Mouse (Mus musculus) erythroblast, embryonic 14.5 days (primary cell): ENCODE measurements around the gene Slc22a15.

Experiments
- GATA1 ChIP-seq: IDR thresholded peaks from 2 replicates; pipeline ENCODE4 v1.6.1; 2012; ENCODE audit warnings: low read length, inconsistent platforms, mixed read lengths
- TAL1 ChIP-seq: IDR thresholded peaks from 3 replicates; pipeline ENCODE4 v1.6.1; 2012; ENCODE audit warnings: low read length, inconsistent platforms, mixed read lengths

GRCm38 (mm10) chr3:101964352-101964751, 40.1 kb upstream of the Slc22a15 start:
- TF ChIP-seq TAL1 (no peak), GATA1 (no peak)
